Mouse (Mus musculus) gastrocnemius, postnatal 4 days (tissue): ENCODE data around the gene Mettl1. TPM values are rescaled to one million over a fixed set of nuclear protein-coding genes. Genes with fewer than 3 reads are reported as not detected.

Experiments used
- DNase-seq, 2 experiments: peaks; one replicate each; pipeline ENCODE4 v3.0.0; 2021 to 2022; ENCODE audit warnings: low spot score in 2 of 2, mixed read lengths in 2 of 2
- long read RNA-seq, 2 experiments: library from polyadenylated mRNA; stranded (forward); transcript quantifications; one replicate each; pipeline ENCODE4 v2.0.0; 2021
- total RNA-seq, 2 experiments: library from RNA; stranded (reverse); gene quantifications; 2 replicates each; pipeline ENCODE4 v1.2.3; 2021

The Mettl1 gene
- total RNA-seq: 10 to 100 TPM; 18.3 to 18.8 TPM
- long read RNA-seq, experiment 1, transcript Mettl1-201 (6 exons, 1,791 nt): major isoform, 17 of 25 reads
- long read RNA-seq, experiment 1, partial matches to known transcripts: 0 of 25 reads
- long read RNA-seq, experiment 1, other reads (novel, unspliced or antisense): 8 of 25 reads
- long read RNA-seq, experiment 2, transcript Mettl1-201 (6 exons, 1,791 nt): major isoform, 7 of 11 reads
- long read RNA-seq, experiment 2, partial matches to known transcripts: 0 of 11 reads
- long read RNA-seq, experiment 2, other reads (novel, unspliced or antisense): 4 of 11 reads

DNA sequence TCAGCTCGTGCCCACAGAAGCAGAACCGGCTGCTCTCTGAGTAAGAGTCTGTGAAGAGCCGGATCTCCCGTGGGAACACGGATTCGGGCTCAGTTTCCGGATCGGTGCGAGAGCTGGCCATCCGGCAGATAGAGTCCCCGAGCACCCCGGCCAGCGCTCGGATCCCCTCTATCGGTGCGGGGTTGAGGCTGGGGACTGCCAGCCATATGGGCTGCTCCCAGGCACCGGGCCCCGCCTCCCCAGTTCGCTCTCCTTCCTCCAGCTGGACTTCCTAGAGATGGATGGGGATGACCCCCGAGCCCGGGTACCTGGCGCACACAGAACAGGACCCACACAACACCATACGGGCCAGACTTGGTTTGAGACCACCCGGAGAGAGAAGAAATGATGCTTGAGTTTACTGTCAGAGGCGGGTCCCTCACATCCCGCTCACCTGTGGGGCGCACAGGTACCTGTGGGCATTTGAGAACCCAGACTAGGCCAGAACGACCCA lies at the start of gene Mettl1, which contains the start of gene Eef1akmt3:
TSS of gene Mettl1 (plus strand) at position 141 of the 493 bp plus-strand sequence.
TSS of gene Eef1akmt3 (minus strand) at position 240 of the 493 bp plus-strand sequence.
- DNase-seq: peak; percentile 50 to 52

DNA sequence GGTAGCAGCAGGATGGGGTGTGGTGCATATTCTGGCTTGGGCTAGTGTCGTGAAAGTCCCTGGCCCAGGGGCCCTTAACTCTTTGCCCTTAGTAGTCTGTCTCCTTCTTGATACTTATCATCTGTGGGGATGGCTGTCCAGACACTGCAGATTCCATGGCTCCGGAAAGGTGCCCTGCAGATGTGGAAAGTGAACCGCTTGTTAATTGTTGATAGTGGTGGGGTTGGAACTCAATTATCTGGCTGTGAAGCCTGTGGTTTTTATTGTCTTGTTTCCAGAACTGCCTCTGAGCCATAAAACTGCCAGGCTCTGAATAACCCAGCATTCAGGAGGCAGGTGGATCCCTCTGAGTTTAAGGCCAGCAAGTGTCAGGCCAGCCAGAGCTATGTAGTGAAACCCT lies 49.5 kb upstream of the Mettl1 start:
- DNase-seq: no peak

DNA sequence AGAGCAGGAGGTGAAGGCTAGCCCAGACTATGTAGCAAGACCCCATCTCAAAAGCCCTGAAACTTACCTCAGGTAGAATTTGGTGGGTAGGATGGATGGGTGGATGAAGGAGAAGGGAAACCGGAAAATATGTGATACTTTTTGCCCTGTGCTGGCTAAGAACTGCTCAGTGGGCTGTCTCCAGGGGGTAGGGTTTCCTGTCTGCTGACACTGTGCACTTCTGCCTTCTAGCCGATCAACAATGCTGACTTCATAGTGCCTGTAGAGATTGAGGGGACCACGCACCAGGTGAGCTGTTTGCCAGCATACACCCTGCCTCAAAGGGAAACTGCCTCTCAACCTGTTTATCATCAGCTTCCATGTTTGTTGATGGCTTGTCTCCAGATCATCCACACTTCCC lies 47.6 kb upstream of the Mettl1 start:
- DNase-seq: no peak

DNA sequence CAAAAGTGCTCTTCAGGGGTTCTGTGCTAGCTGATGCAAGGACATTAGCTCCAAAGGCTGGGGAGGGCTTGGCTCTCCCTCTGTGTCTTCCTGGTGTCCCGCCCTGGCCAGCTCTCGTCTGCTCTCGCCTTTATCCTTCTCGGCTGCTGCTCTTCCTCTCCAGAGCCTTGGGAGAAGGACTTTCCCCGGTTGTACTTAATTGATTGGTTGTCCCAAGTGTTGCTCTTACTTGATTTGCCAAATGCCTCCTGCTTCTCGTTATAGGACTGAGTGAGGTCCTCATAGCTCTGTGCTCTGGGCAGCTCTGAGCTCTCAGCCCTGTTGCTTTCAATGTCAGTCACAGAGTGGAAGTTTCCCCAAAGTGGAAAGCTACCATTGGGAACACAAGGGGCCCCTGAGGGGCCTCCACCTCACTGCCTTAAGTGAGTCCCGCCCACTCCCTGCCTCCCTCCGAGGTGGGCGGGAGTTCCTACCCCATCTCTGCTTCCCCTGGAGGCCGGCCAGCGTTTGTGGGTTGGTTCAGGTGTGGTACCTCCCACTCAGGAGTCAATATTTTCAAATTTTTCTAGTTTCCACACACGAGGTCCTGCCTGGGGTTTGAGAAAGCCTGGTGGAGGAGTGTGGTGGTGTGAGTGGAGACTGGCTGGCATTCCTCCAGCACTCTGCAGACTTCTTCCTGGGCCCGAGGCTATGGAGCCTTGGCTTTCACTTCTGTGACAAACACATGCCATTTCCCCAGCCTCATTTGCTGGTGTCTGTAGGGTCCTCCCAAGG lies 43.7 kb upstream of the Mettl1 start:
- no peak for DNase-seq

DNA sequence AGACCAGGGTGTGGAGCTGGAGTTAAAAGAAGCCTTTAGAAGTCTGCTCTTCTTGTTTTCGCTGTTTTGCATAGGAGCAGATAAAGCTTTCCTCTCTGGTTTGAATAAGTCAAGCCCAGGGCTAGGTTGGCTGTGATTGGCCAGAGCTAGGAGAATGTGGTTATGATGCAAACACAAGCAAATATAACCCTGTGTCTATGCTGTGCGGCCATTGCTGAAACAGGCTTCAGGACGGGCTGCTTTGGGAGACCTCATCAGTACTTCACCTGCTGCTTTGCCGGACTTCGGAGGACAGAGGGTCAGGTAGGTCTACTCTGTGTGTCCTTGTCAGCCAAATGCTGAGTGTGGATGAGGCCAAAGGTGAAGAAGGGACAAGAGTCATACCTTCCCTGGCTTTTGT lies 40.7 kb upstream of the Mettl1 start, which contains the start of gene Avil:
TSS of gene Avil (plus strand) at position 181 of the 400 bp plus-strand sequence.
- no peak for DNase-seq

DNA sequence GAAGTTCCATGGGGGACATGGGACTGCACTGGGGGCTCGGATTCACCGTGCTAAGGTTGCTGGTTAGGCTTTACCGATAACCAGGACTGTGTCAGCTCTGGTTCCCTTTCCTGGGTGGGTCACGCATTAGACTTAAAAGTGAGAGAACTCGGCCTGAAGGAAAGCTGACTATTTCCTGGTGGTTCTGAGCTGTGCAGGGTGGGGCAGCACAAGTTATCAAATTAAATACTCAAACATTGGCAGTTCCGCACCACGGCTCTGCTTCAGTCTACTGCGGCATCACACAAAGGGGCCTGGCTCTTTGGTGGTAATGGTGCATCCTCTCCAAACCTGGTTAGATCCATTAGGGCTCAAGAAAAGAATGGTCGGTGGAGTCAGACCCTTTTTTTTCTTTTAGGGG lies 39.9 kb upstream of the Mettl1 start:
- no peak for DNase-seq

DNA sequence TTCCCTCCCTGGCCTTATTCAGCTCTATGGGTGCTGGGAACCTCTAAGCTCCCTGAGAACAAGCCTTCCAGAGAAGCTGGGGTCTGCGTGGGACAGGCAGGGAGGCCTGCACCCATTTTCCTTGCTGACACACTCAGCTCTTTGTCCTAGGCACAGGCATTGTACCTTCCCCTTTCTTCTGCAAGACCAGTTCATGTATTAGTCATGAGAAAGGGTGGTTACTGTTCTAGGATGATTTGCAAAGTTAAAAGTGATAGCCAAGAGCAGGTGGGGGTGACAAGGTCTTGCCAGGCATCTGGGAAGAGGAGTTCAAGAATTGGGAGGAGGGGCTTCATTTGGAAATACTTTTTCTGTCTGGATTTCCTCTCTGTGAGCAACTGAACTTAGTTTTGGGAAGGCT lies 39.2 kb upstream of the Mettl1 start:
- no peak for DNase-seq

DNA sequence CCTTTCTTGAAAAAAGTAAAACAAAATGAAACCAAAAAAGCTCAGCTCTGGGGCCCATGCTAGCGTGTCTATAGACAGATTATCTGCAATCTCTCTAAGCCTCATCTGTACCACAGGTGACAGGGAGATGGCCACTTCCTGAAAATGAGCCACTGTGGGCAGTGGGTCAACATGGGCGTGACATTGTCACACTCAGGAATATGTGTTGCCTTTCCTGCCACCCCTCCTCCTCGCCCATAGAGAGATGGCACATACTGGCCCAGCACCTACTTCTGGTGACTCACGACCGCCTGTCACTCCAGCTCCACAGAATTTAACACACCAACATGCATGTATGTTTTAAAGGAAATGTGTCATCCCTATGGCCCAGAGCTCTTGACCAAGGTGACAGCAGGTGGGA lies 38.4 kb upstream of the Mettl1 start:
- no peak for DNase-seq

DNA sequence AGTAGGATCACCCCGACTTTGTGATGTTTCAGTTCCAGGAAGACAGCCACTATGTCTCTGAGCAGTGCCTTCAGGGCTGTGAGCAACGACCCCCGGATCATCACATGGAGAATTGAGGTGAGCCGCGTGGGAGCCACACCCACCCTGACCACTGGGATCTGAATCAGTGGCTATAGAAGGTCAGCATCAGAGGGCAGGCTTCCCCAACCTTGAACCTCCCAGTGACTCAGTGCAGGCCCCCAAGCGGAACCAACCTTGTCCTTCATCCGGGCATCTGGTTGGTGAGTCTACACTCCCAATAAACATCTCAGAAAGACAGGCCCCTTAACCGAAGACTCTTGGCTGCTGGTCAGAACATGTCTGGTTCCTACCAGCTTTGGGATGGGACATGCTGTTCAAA lies 37.9 kb upstream of the Mettl1 start:
- DNase-seq: no peak

DNA sequence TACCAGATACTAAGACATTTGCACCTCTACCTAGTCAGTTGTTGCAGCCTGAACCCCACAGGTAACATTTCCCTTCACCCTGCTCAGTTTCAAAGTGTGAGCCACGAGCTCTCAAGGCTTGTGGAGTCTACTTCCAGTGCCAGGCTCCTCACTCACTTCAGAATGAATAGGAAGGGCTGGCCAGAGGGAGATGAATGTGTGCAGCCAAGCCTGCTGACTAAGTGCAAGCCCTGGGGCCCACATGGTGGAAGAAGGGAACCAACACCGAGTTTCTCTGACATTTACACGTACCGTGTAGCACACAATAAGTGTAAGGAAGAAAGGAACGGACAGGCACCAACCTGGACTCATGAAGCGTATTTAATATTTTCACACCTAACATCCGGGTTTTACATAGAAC lies 37.4 kb upstream of the Mettl1 start:
- no peak for DNase-seq

DNA sequence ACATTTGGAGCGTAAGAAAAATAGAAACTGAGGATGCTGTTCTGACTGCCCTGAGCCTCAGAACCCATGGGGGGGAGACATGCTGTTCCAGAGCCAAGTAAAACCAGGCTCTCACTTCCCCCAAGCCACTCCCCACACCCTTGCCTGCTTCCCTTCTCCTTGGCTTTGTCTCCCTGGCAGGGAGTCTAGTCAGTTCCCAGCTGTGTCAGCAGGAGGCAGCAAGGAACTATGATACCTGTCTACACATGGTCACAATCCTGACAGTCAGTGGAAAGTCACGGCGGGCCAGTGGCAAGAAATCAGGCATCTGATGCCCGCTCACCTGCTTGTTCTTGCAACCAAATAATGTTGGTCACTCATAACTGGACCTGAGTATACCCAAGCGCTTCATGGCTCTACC lies 24.7 kb upstream of the Mettl1 start:
- no peak for DNase-seq

DNA sequence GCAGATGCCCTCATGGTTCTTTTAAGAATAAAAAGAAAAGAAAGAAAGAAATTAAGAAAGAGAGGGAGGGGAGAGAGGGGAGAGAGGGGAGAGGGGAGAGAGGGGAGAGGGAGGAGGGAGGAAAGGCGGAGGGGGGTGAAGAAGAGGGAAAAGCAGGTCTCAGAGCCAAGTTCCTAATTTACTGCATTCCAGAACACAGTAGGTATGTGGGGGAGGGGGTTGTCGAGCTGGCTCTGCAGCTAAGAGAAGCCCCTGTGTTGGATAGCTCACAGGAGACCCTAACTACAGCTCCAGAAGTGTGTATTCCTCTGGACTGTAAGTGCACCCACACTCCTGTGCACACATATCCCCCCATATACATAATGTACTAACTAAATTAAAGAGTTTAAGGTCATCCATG lies 24.1 kb upstream of the Mettl1 start:
- DNase-seq: no peak

DNA sequence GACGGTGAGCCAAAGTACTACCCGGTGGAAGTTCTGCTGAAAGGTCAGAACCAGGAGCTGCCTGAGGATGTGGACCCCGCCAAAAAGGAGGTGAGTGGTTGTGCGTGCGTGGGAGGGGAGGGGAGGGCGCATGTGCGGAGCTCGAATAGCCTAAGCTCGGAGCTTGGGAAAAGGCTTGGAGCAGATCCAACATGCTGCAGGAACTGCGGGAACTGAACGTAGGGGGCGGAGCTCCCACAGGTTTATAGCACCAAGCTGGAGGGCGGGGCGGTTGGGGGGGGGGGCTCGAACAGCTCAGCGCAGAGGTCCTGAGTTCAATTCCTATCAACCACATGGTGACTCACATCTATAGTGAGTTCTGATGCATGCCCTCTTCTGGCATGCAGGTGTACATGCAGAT lies 22.8 kb upstream of the Mettl1 start:
- DNase-seq: no peak

DNA sequence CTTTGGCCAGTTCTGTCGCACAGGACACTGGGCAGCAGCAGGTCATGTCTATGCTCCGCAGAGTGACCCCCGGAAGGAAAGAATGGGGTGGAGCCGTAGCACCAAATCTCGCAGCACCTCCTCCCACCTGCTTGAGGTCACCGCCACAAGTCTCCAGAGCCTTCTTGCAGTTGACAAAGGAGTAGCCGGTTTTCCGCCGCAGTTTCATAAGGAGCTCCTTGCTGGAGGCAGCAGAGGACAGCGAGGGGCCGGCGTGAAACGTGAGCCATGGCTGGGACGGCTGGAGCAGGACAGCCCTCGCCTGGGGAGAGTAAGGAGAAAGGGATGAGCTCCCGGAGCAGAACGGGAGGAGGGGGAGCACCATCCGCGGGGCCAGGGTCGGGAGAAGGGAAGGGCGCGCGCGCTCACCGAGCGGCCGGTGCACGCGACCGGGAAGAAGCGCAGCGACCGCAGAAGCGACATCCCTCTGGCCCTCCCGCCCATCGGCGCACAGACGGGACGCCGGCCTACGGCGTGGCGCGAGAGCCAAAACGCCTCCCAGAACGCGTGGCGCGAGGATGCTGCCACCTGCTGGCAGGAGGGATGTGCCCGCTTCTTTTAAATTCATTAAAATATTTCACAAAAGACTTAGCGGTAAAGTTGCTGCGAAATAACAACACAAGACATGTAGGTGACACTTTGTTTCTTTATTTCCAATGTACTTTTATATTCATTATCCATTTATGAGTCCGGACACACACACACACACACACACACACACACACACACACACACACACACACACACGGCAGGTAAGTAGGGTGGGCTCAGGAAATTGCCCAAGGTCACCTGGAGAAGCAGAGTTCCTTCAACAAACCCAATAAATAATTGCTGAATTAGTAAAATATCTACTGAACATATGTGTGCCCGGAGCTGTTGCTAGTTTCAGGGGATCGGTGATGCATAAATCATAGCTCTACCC lies 10.6 kb upstream of the Mettl1 start, which contains the start of gene Tsfm:
TSS of gene Tsfm (minus strand) at position 505 of the 961 bp plus-strand sequence.
- DNase-seq: peak; percentile 93 to 94

DNA sequence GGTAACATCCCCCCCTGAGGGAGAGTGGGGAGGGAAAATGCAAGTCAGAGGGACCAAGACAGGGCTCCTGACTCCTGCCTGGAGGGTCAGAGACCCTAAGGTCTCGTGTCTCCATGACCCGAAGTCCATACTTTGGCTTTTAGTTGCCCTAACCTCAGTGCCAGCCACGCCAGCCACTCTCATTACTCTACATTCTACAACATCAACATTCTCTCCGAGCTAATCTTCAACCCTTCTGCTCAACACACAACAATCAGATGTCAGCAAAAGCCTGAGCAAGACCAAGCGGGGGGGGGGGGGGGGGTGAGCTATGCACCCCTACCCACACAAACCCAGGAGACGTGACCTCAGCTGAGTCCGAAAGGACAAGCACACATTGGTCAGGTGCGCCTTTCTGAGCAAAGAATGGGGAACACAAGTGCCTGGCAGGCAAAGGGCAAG lies 7.9 kb upstream of the Mettl1 start:
- DNase-seq: no peak

DNA sequence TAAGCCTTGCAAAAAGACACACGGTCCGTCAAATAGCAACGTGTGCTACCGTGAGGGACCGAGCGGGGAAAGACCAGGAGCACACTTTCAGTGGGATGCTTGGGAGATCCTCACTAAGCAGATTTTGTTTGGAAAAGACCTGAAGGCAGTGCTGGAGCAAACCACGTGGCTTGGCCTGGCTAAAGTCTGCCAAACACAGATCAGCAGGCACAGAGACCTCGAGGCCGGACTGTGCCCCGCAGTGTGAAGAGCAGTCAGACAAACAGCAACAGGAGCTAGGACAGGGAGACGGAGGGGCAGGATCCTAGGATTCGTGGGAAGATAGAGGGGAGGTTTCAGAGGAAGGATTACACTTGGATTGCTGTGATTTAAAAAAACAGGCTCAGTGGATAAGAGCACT lies 4.9 kb upstream of the Mettl1 start:
- DNase-seq: no peak

DNA sequence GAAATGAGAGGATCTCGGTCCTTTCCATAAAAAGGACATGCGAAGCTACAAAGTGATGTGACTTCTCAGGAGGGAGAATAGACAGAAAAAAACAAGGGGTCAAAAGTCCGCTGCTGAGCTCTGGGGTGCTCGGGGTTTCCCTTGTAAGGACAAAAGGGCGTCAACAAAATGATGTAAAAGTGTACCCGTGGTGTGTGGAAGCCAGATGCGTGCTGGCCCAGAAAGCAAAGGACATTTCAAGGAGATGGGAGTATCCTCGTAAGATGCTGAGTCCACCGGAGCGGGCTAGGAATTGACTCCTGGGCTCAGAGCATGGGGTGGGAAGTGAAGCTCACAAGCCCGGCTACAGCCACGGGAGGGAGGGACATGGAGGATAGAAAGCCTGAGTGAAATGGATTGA lies 3.6 kb upstream of the Mettl1 start:
- no peak for DNase-seq

DNA sequence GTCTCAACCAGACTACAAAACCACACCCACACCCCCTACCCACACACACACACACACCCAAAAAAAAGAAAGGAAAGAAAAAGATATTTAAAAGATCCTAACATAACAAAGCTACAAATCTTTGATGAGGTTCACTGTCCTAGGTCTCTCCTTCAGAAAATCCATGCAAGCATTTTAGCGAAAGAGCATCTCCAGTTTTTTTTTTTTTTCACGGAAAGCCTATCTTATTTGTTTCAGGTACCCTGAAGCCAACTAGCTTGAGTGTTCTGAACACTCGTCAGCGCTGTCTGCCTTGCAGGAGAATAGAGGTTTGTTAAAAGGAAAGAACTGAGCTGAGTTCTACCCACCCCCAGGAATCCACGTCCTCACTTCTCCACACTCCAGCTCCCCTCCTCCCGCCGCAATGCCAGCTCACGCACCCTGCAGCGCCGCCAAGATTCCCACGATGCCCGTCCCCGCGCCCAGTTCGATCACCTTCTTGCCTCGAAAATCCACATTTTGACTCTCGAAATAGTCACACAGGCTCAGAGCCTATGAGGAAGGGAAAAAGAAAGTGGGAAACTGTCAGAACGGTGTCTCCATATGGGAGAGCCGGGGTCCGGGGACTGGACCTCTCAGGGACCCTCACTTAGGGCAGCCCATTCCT lies 522 bp upstream of the Mettl1 start:
- peak in 1 of 2 experiments; percentile 43 for DNase-seq

DNA sequence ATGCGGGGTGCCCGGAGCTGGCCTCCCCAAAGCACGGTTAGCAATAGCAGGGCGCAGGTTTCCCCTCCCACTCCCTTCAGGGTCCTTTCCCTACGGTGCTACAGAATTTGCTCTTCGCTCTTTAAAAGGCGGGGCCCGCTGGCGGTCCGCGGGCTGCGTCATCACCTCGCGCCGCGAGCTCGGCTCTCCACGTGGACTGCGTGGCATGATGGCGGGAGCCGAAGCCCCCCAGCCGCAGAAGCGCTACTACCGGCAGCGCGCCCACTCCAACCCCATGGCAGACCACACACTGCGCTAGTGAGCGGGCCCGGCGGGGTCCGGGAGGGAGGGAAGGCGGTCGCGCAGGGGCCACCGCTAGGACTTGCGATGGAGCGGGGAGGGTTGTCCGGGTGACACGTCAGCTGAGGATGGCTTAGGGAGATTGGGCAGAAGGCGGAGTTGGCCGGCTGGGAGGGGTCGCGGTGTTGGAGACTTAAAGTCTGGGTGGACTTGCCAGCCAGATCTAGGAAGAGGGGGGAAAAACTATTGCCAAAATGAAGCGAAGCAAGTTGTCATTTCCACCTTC lies 642 bp downstream of the Mettl1 start:
- DNase-seq: peak; percentile 81 to 93

DNA sequence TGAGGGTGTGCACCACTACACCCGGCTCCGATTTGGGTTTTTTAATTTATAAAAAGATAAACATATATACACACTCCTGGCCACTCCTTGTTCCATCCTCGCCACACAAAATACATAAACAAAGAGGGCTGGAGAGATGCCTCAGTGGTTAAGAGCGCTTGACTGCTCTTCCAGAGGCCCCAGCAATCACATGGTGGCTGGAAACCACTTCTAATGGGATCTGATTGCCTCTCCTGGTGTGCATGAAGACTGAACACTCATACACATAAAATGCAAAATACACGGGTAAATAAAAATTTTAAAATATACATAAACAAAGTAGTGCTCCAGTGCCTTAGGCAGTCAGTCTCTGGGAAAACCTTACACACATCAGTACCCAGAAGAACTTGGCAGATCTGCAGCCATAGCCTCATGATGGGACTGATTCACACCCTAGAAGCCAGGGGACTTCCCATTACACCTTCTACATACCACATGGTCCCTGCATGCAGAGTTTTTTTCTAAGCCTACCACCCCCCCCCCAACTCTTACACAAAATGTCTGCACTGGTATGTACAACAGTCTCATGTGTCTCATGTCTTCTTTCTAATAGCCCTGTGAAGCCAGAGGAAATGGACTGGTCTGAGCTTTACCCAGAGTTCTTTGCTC lies 1.4 kb downstream of the Mettl1 start:
- DNase-seq: no peak
